Mouse (Mus musculus): ENCODE data around the gene Tmed8. TPM values are rescaled to one million over a fixed set of nuclear protein-coding genes. Genes with fewer than 3 reads are reported as not detected.
"Not testable (repeated sequence)": the region's sequence is repeated elsewhere in the genome, so short reads cannot be mapped to it uniquely, and the experiment has no call there.

Gene Tmed8
- polyA plus RNA-seq, 1 experiment: 9.6 TPM

DNA sequence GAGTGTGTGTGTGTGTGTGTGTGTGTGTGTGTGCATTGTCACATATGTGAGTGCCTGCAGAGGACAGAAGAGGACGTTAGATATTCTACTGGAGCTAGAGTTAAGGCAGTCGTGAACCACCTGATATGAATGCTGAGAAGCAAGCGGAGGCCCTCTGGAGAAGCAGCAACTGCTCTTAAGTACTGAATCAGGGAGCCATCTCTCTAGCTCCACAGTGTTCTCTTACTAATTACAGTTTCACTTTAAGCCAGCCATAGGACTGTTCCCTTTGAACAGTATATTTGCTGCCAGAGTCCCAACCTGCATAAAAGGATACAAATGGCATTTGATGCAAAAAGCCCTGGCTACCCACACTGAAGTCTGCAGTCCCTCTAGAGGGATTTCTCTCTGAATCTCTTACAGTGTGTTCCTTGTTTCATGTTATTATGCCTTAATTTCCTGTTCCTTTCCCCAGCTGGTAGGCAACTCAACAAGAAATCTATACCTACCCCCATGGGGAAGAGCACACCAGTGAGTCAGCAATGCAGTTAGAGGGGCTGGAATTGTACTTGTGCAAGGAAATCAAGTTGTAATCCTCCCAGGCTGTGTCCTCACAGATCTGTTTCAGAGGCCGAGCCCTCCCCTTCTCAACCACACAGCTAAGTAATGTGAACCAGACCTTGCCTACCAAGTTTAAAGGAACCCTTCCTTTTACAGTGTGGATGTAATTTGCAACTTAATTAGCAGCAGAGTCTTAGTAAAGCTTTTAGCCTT is 24.9 kb downstream of the Tmed8 start:
- H3K27me3 ChIP-seq (ENCODE audit: control insufficient read depth, insufficient read depth, low read length): no peaks in the 10 kb centered on the region
- H3K36me3 ChIP-seq (ENCODE audit: control insufficient read depth, insufficient read depth, low read length): 0 out of 2 replicates have a peak, but pooled peaks cover 6% of the 10 kb centered on the region
- no peak overlapping the region for H3K27ac ChIP-seq (ENCODE audit: control insufficient read depth, insufficient read depth, low read length)
- no peak for DNase-seq
- TF ChIP-seq POLR2A (IDR thresholded peaks at IDR 0.05; ENCODE audit: control insufficient read depth, extremely low read depth, insufficient read depth, low read length, poor library complexity): no peak
- TF ChIP-seq CTCF (IDR thresholded peaks at IDR 0.05; ENCODE audit: borderline replicate concordance, control insufficient read depth, extremely low read depth, insufficient read depth, low read length, poor library complexity): no peak
- no peaks in the 10 kb centered on the region for H3K4me1 ChIP-seq (replicated peaks; ENCODE audit: control insufficient read depth, insufficient read depth, low read length)
- WGBS: 88% methylated on average over 4 of the region's 4 CpGs
- H3K4me3 ChIP-seq (ENCODE audit: control insufficient read depth, insufficient read depth, low read length): no peak overlapping the region

DNA sequence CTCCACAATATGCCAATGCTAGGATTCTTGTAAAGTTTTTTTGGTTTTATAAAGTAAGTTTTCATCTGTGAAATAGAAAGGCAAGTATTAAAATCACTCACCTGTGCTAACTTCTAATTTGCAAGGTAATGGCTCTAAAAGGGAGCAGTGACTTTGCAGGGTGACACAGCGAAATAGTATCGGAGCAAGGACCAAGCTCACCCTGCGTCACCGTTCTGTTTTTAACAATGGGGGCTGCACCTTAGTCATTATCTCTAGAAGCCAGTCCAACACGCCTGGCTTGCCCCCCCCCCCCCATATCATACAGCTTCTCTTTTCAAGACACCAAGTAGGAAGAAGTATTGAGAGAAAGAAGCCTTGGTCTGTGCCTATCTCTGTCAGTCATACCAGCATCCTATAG is 39.4 kb downstream of the Tmed8 start:
- WGBS: 96% methylated on average over 5 of the region's 5 CpGs
- H3K4me1 ChIP-seq (replicated peaks; ENCODE audit: control insufficient read depth, insufficient read depth, low read length): no peaks in the 10 kb centered on the region
- TF ChIP-seq CTCF (IDR thresholded peaks at IDR 0.05; ENCODE audit: borderline replicate concordance, control insufficient read depth, extremely low read depth, insufficient read depth, low read length, poor library complexity) (no peak), POLR2A (IDR thresholded peaks at IDR 0.05; ENCODE audit: control insufficient read depth, extremely low read depth, insufficient read depth, low read length, poor library complexity) (no peak)
- no peak overlapping the region for H3K4me3 ChIP-seq (ENCODE audit: control insufficient read depth, insufficient read depth, low read length)
- no peaks in the 10 kb centered on the region for H3K27me3 ChIP-seq (ENCODE audit: control insufficient read depth, insufficient read depth, low read length)
- no peak overlapping the region for H3K27ac ChIP-seq (ENCODE audit: control insufficient read depth, insufficient read depth, low read length)
- no peak for DNase-seq
- H3K36me3 ChIP-seq (ENCODE audit: control insufficient read depth, insufficient read depth, low read length): no peaks in the 10 kb centered on the region

DNA sequence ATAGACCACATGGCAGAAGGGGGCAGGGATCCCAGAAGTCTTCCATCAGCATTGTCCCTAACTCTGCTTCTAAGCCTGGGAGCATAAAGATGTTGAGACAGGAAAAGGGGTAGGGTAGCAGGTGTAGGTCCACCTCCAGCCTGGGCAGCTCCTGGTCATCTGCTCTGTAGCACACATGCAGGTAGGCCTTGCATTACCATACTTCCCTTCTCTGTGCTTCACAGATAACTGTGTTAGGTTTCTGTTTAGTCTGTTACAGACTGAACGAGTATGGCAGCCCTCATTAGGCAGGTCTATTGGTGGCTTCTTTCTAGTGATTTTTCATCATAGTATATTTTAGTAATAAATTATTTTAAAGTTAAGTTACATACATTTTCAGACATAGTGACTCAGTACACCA is 39.9 kb downstream of the Tmed8 start:
- TF ChIP-seq POLR2A (IDR thresholded peaks at IDR 0.05; ENCODE audit: control insufficient read depth, extremely low read depth, insufficient read depth, low read length, poor library complexity): no peak
- no peak for TF ChIP-seq CTCF (IDR thresholded peaks at IDR 0.05; ENCODE audit: borderline replicate concordance, control insufficient read depth, extremely low read depth, insufficient read depth, low read length, poor library complexity)
- DNase-seq: no peak
- H3K4me3 ChIP-seq (ENCODE audit: control insufficient read depth, insufficient read depth, low read length): no peak overlapping the region
- no peaks in the 10 kb centered on the region for H3K36me3 ChIP-seq (ENCODE audit: control insufficient read depth, insufficient read depth, low read length)
- no peak overlapping the region for H3K27ac ChIP-seq (ENCODE audit: control insufficient read depth, insufficient read depth, low read length)
- WGBS: 96% methylated on average over 1 of the region's 1 CpGs
- H3K4me1 ChIP-seq (replicated peaks; ENCODE audit: control insufficient read depth, insufficient read depth, low read length): no peaks in the 10 kb centered on the region
- H3K27me3 ChIP-seq (ENCODE audit: control insufficient read depth, insufficient read depth, low read length): no peaks in the 10 kb centered on the region

DNA sequence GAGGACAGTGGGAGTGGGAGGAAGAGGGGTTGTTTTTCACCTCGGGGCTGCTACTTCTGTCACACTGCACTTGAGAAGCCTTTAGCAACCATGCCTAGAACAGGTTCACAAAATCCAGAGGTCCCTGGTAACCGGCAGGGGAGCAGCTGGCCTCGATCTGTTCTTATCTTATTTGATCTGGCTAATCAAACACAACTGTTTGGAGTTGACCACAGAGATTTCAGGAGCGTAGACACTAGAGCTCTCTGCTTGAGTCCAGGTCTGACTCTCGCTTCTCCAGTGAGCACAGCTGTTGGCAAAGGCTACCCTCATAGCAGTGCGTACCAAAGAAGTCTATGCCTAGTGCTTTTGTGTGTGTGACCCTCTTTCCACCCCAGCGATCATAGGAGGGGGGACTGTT is 42.2 kb downstream of the Tmed8 start:
- WGBS: 86% methylated on average over 7 of the region's 7 CpGs
- Histone ChIP-seq H3K27me3 (ENCODE audit: control insufficient read depth, insufficient read depth, low read length) (no peaks in the 10 kb centered on the region), H3K36me3 (ENCODE audit: control insufficient read depth, insufficient read depth, low read length) (no peaks in the 10 kb centered on the region), H3K27ac (ENCODE audit: control insufficient read depth, insufficient read depth, low read length) (no peak overlapping the region), H3K4me1 (replicated peaks; ENCODE audit: control insufficient read depth, insufficient read depth, low read length) (no peaks in the 10 kb centered on the region), H3K4me3 (ENCODE audit: control insufficient read depth, insufficient read depth, low read length) (no peak overlapping the region)
- no peak for TF ChIP-seq CTCF (IDR thresholded peaks at IDR 0.05; ENCODE audit: borderline replicate concordance, control insufficient read depth, extremely low read depth, insufficient read depth, low read length, poor library complexity)
- TF ChIP-seq POLR2A (IDR thresholded peaks at IDR 0.05; ENCODE audit: control insufficient read depth, extremely low read depth, insufficient read depth, low read length, poor library complexity): no peak
- no peak for DNase-seq

DNA sequence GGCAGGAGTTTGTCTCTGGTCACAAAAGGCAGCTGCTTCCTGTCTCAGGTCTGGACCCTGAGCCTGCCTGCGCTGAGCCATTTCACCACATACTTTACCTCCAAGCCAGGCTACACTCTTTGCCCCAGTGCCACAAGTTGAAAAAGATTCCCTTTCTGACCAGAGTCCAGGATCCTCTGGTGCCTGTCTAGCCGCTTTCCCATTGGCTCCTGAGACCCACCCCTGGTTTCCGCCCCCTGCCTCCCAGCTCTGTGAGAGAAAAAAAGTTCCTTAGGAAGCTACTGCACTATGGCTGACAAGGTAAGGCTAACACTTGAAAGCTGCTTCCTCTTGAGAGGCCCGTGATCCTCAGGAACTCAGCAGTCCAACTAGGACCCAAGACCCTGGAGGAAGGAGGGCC is 42.9 kb downstream of the Tmed8 start:
- H3K27me3 ChIP-seq (ENCODE audit: control insufficient read depth, insufficient read depth, low read length): no peaks in the 10 kb centered on the region
- DNase-seq: no peak
- no peaks in the 10 kb centered on the region for H3K4me1 ChIP-seq (replicated peaks; ENCODE audit: control insufficient read depth, insufficient read depth, low read length)
- H3K36me3 ChIP-seq (ENCODE audit: control insufficient read depth, insufficient read depth, low read length): no peaks in the 10 kb centered on the region
- H3K4me3 ChIP-seq (ENCODE audit: control insufficient read depth, insufficient read depth, low read length): no peak overlapping the region
- 68% methylated on average over 4 of the region's 4 CpGs for WGBS
- TF ChIP-seq POLR2A (IDR thresholded peaks at IDR 0.05; ENCODE audit: control insufficient read depth, extremely low read depth, insufficient read depth, low read length, poor library complexity): no peak
- H3K27ac ChIP-seq (ENCODE audit: control insufficient read depth, insufficient read depth, low read length): no peak overlapping the region

DNA sequence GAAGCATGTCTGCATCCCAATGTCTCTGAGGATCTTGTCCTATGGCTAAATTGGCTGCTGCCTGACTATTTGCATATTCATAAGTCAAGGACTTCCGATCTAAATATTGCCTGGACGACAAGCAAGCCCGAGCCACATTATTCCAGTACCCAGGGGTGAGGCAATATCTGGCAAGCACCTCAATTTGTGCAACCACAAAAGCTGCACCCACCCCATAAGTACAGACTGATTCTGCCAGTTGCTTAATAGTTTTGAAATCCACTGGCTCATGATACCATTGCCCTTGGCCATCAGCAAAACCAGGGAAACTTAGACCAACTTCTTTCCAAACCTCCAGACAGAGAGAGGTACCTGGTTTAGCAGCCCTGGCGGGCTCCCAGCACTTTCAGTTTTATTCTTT is 45.8 kb downstream of the Tmed8 start:
- not testable (repeated sequence) for H3K4me3 ChIP-seq (ENCODE audit: control insufficient read depth, insufficient read depth, low read length); DNase-seq; H3K36me3 ChIP-seq (ENCODE audit: control insufficient read depth, insufficient read depth, low read length); H3K27ac ChIP-seq (ENCODE audit: control insufficient read depth, insufficient read depth, low read length); H3K27me3 ChIP-seq (ENCODE audit: control insufficient read depth, insufficient read depth, low read length); H3K4me1 ChIP-seq (replicated peaks; ENCODE audit: control insufficient read depth, insufficient read depth, low read length)
- 97% methylated on average over 4 of the region's 4 CpGs for WGBS

DNA sequence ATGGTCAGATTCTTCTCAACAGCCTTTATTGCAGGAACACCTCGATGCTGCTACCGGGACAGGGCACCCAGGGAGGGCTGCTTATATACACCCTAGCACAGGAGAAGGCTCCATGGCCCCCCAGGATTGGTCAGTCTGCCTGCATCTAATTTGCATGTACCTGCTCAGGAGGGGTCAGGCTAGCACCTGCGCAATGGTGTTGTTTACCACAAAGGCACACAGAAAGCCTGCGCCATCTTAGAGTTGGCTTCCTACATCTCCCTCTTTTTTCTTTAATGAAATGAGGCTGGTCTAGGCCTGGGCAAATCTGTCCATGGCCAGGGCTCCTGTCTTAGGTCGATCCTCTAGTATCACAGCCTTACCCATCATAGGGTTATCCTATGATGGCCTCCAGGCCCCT is 50.8 kb downstream of the Tmed8 start:
- TF ChIP-seq CTCF (IDR thresholded peaks at IDR 0.05; ENCODE audit: borderline replicate concordance, control insufficient read depth, extremely low read depth, insufficient read depth, low read length, poor library complexity) (no peak), POLR2A (IDR thresholded peaks at IDR 0.05; ENCODE audit: control insufficient read depth, extremely low read depth, insufficient read depth, low read length, poor library complexity) (no peak)
- no peaks in the 10 kb centered on the region for H3K27me3 ChIP-seq (ENCODE audit: control insufficient read depth, insufficient read depth, low read length)
- no peak for DNase-seq
- no peak overlapping the region for H3K27ac ChIP-seq (ENCODE audit: control insufficient read depth, insufficient read depth, low read length)
- no peaks in the 10 kb centered on the region for H3K36me3 ChIP-seq (ENCODE audit: control insufficient read depth, insufficient read depth, low read length)
- WGBS: 97% methylated on average over 5 of the region's 5 CpGs
- no peak overlapping the region for H3K4me3 ChIP-seq (ENCODE audit: control insufficient read depth, insufficient read depth, low read length)
- H3K4me1 ChIP-seq (replicated peaks; ENCODE audit: control insufficient read depth, insufficient read depth, low read length): peaks cover 3% of the 10 kb centered on the region; the same call in 1 of the 2 replicates

Measured in thymus, adult 2 months (tissue).